Mouse (Mus musculus) adrenal gland, adult 2 months (tissue): ENCODE results near the gene 2700081O15Rik. TPM values are rescaled to one million over a fixed set of nuclear protein-coding genes. Genes with fewer than 3 reads are reported as not detected.

Source experiments
- microRNA-seq, 2 experiments: library from miRNA; unstranded; fragments of <30 nt; microRNA quantifications; one replicate each; pipeline ENCODE4 v1.2.0; 2021
- polyA plus RNA-seq: library from polyadenylated mRNA; depleted of rRNA; stranded (reverse); fragments of >200 nt; gene quantifications from 2 replicates; pipeline ENCODE4 v1.2.3, GENCODE M21; 2012; rRNA removed
- total RNA-seq, 2 experiments: library from RNA; stranded (reverse); gene quantifications; 2 replicates each; pipeline ENCODE4 v1.2.3; 2021

2700081O15Rik gene
- total and polyA plus RNA-seq, 3 experiments: 18.4 to 46.5 (median 26.0) TPM

Small RNA genes lying within 50 kb of the gene (microRNA-seq; reads per million reads assigned to microRNA genes)
- gene Mir6991: 0 reads per million in 2 experiments

Other genes with a start within 250 kb of the 2700081O15Rik start
- 100 to 1,000 TPM; 130 to 138 TPM for gene Otub1, start 211.3 kb upstream of the 2700081O15Rik start, total RNA-seq
- gene Otub1, start 211.3 kb upstream of the 2700081O15Rik start, polyA plus RNA-seq: 139 and 141 TPM in 2 replicates
- gene Cox8a, start 200.0 kb upstream of the 2700081O15Rik start, total RNA-seq: 1,000 to 10,000 TPM; 1,087 to 1,191 TPM
- 2,774 and 3,841 TPM in 2 replicates for gene Cox8a, start 200.0 kb upstream of the 2700081O15Rik start, polyA plus RNA-seq
- 10 to 100 TPM; 18.5 to 19.9 TPM for gene Naa40, start 176.4 kb upstream of the 2700081O15Rik start, total RNA-seq
- 18.0 and 19.9 TPM in 2 replicates for gene Naa40, start 176.4 kb upstream of the 2700081O15Rik start, polyA plus RNA-seq
- gene Rcor2, start 150.3 kb upstream of the 2700081O15Rik start, total RNA-seq: 1 to 10 TPM; 1.9 to 6.3 TPM
- 4.7 and 7.4 TPM in 2 replicates for gene Rcor2, start 150.3 kb upstream of the 2700081O15Rik start, polyA plus RNA-seq
- gene Mark2, start 75.8 kb upstream of the 2700081O15Rik start, total RNA-seq: 10 to 100 TPM; 70.2 to 71.5 TPM
- 104 and 124 TPM in 2 replicates for gene Mark2, start 75.8 kb upstream of the 2700081O15Rik start, polyA plus RNA-seq
- 10 to 100 TPM; 17.5 to 25.5 TPM for gene Spindoc, start 34.6 kb upstream of the 2700081O15Rik start, total RNA-seq
- 18.3 and 18.8 TPM in 2 replicates for gene Spindoc, start 34.6 kb upstream of the 2700081O15Rik start, polyA plus RNA-seq
- gene Rtn3, start 65.7 kb downstream of the 2700081O15Rik start, total RNA-seq: 100 to 1,000 TPM; 133 to 151 TPM
- gene Rtn3, start 65.7 kb downstream of the 2700081O15Rik start, polyA plus RNA-seq: 115 and 137 TPM in 2 replicates
- 100 to 1,000 TPM in 1 of 2 experiments, 10 to 100 TPM in 1; 94.1 to 107 TPM for gene Atl3, start 76.4 kb downstream of the 2700081O15Rik start, total RNA-seq
- 10.9 and 14.4 TPM in 2 replicates for gene Atl3, start 76.4 kb downstream of the 2700081O15Rik start, polyA plus RNA-seq
- 100 to 1,000 TPM in 1 of 2 experiments, 10 to 100 TPM in 1; 53.9 to 113 TPM for gene Pla2g16, start 139.8 kb downstream of the 2700081O15Rik start, total RNA-seq
- gene Pla2g16, start 139.8 kb downstream of the 2700081O15Rik start, polyA plus RNA-seq: 10.9 and 13.6 TPM in 2 replicates
- 10 to 100 TPM; 28.1 to 38.8 TPM for gene Lgals12, start 189.6 kb downstream of the 2700081O15Rik start, total RNA-seq
- gene Lgals12, start 189.6 kb downstream of the 2700081O15Rik start, polyA plus RNA-seq: 9.6 and 20.4 TPM in 2 replicates
- gene Hrasls5, start 194.9 kb downstream of the 2700081O15Rik start, total RNA-seq: under 1 TPM in 1 of 2 experiments, not detected in 1; 0.37 TPM
- 1.0 TPM in 1 of 2 replicates, not detected in the other for gene Hrasls5, start 194.9 kb downstream of the 2700081O15Rik start, polyA plus RNA-seq